Mouse (Mus musculus): ENCODE measurements around the gene Gm10778. TPM values are rescaled to one million over a fixed set of nuclear protein-coding genes. Genes with fewer than 3 reads are reported as not detected.
"Not testable (repeated sequence)": the region's sequence is repeated elsewhere in the genome, so short reads cannot be mapped to it uniquely, and the experiment has no call there.

Gene Gm10778
- polyA plus RNA-seq, 1 experiment from 2014 or later, result 6.7 TPM

- Histone ChIP-seq H3K4me2 (ENCODE audit: low read depth) (no peak overlapping the region), H3K27me3 (ENCODE audit: control insufficient read depth, insufficient read depth, low read length) (no peaks in the 10 kb centered on the region), H3K27ac (ENCODE audit: low read depth, low read length) (no peak overlapping the region), H3K9me3 (ENCODE audit: control insufficient read depth, low read length) (no peaks in the 10 kb centered on the region), H3K9ac (ENCODE audit: low read length) (no peak overlapping the region), H3K4me1 (ENCODE audit: control insufficient read depth, insufficient read depth, low read length) (peaks cover 9% of the 10 kb centered on the region; the same call in 1 of the 2 replicates), H3K4me3 (ENCODE audit: low read depth, low read length) (no peak overlapping the region), H3K36me3 (ENCODE audit: control insufficient read depth, insufficient read depth, low read length) (no peaks in the 10 kb centered on the region)
- ATAC-seq (ENCODE audit: insufficient read depth, low FRiP score, low TSS enrichment) (no peak), DNase-seq (ENCODE audit: low spot score) (no peak)
- WGBS, result 82% methylated on average over 7 of the region's 7 CpGs
These were observed 2.8 kb upstream of the Gm10778 start for GRCm38 (mm10) chr10:81646015-81646555.

- Histone ChIP-seq H3K4me2 (ENCODE audit: low read depth) (no peak overlapping the region), H3K4me3 (ENCODE audit: low read depth, low read length) (no peak overlapping the region), H3K4me1 (ENCODE audit: control insufficient read depth, insufficient read depth, low read length) (no peaks in the 10 kb centered on the region), H3K27me3 (ENCODE audit: control insufficient read depth, insufficient read depth, low read length) (no peaks in the 10 kb centered on the region), H3K27ac (ENCODE audit: low read depth, low read length) (no peak overlapping the region), H3K36me3 (ENCODE audit: control insufficient read depth, insufficient read depth, low read length) (peaks cover 6% of the 10 kb centered on the region; the same call in 1 of the 2 replicates), H3K9ac (ENCODE audit: low read length) (no peak overlapping the region), H3K9me3 (ENCODE audit: control insufficient read depth, low read length) (peaks cover 19% of the 10 kb centered on the region)
- WGBS, result 96% methylated on average over 10 of the region's 10 CpGs
- ATAC-seq (ENCODE audit: insufficient read depth, low FRiP score, low TSS enrichment) (no peak), DNase-seq (ENCODE audit: low spot score) (no peak)
These were observed 6.3 kb downstream of the Gm10778 start for GRCm38 (mm10) chr10:81655178-81655577.

DNA sequence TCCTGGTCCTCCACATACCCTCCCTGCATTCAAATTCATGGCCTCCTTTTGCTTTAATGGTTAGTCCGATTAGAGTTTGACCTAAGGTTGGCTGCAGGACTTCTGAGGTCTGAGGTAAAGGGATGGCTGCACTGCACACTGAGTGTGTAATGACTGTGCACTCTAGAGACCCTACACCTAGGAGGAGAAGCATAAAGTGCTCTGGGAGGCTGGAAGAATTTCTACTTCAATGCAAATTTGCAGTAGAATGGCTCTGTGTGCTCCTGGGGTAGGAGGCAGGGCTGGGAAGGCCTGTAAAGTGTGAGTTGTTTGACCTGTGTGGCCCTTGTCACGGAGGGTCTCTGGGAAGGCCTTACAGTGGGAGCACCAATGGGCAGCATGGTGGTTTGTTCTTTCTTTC, 7.3 kb downstream of the Gm10778 start:
- peaks cover 19% of the 10 kb centered on the region for H3K9me3 ChIP-seq (ENCODE audit: control insufficient read depth, low read length)

DNA sequence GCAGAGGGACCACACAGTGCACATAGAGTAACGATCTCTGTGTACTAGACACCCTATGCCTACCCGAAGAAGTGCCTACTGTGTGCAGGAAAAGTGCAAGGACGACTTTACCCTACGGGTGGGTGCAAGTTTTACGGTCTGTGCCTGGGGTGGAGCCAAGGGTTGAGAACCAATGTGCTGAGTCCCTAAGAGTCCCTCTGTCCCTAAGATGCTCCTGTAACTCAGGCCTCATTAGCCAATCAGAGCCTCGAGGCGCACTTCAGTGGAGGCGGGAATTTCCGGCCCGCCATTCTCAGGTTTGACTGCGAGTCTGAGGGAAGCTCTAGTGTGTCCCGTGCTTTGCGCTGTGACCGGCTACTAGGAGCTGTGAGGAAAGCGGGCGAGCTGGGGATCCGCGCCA, 38.3 kb downstream of the Gm10778 start:
- not testable (repeated sequence) for H3K36me3 ChIP-seq (ENCODE audit: control insufficient read depth, insufficient read depth, low read length); H3K27me3 ChIP-seq (ENCODE audit: control insufficient read depth, insufficient read depth, low read length); H3K4me3 ChIP-seq (ENCODE audit: low read depth, low read length); H3K4me2 ChIP-seq (ENCODE audit: low read depth); H3K9ac ChIP-seq (ENCODE audit: low read length); DNase-seq (ENCODE audit: low spot score); H3K27ac ChIP-seq (ENCODE audit: low read depth, low read length); H3K9me3 ChIP-seq (ENCODE audit: control insufficient read depth, low read length); ATAC-seq (ENCODE audit: insufficient read depth, low FRiP score, low TSS enrichment); H3K4me1 ChIP-seq (ENCODE audit: control insufficient read depth, insufficient read depth, low read length)
- WGBS, result no CpG with 5 or more reads among the region's 18 CpGs

More for the DNA sequence above, 7.3 kb downstream of the Gm10778 start:
- WGBS, result 93% methylated on average over 2 of the region's 2 CpGs
- ATAC-seq (ENCODE audit: insufficient read depth, low FRiP score, low TSS enrichment) (no peak), DNase-seq (ENCODE audit: low spot score) (no peak)
- no peaks in the 10 kb centered on the region for H3K4me1 ChIP-seq (ENCODE audit: control insufficient read depth, insufficient read depth, low read length)
- H3K27ac ChIP-seq (ENCODE audit: low read depth, low read length), result no peak overlapping the region
- H3K9ac ChIP-seq (ENCODE audit: low read length), result no peak overlapping the region
- no peak overlapping the region for H3K4me3 ChIP-seq (ENCODE audit: low read depth, low read length)
- H3K27me3 ChIP-seq (ENCODE audit: control insufficient read depth, insufficient read depth, low read length), result no peaks in the 10 kb centered on the region
- no peak overlapping the region for H3K4me2 ChIP-seq (ENCODE audit: low read depth)
- peaks cover 6% of the 10 kb centered on the region; the same call in 1 of the 2 replicates for H3K36me3 ChIP-seq (ENCODE audit: control insufficient read depth, insufficient read depth, low read length)

GRCm38 (mm10) chr10:81704531-81705301, 55.9 kb downstream of the Gm10778 start, which contains the start of gene Zfp433:
Zfp433 (plus strand) TSS chr10:81704825.
- H3K27ac ChIP-seq (ENCODE audit: low read depth, low read length); H3K4me2 ChIP-seq (ENCODE audit: low read depth); H3K4me1 ChIP-seq (ENCODE audit: control insufficient read depth, insufficient read depth, low read length); H3K36me3 ChIP-seq (ENCODE audit: control insufficient read depth, insufficient read depth, low read length); H3K4me3 ChIP-seq (ENCODE audit: low read depth, low read length); H3K9ac ChIP-seq (ENCODE audit: low read length); DNase-seq (ENCODE audit: low spot score); H3K27me3 ChIP-seq (ENCODE audit: control insufficient read depth, insufficient read depth, low read length); H3K9me3 ChIP-seq (ENCODE audit: control insufficient read depth, low read length): not testable (repeated sequence)
- peak; percentile 100 for ATAC-seq (ENCODE audit: insufficient read depth, low FRiP score, low TSS enrichment)
- WGBS, result no CpG with 5 or more reads among the region's 46 CpGs

Other genes starting within 250 kb of the Gm10778 start
- 16.8 TPM in 2 replicates for gene Nfic, start 193.4 kb upstream of the Gm10778 start, polyA plus RNA-seq (2014; fragmentation: Nextera tagmentation; extraction: Ambion mirVana)
- gene Celf5, start 166.3 kb upstream of the Gm10778 start, polyA plus RNA-seq (2014; fragmentation: Nextera tagmentation; extraction: Ambion mirVana), result 10.6 and 11.1 TPM in 2 replicates
- gene Ncln, start 152.7 kb upstream of the Gm10778 start, polyA plus RNA-seq (2014; fragmentation: Nextera tagmentation; extraction: Ambion mirVana), result 66.2 and 74.2 TPM in 2 replicates
- 0.45 and 0.58 TPM in 2 replicates for gene S1pr4, start 148.9 kb upstream of the Gm10778 start, polyA plus RNA-seq (2014; fragmentation: Nextera tagmentation; extraction: Ambion mirVana)
- gene Gna15, start 124.8 kb upstream of the Gm10778 start, polyA plus RNA-seq (2014; fragmentation: Nextera tagmentation; extraction: Ambion mirVana), result 0.41 TPM in 2 replicates
- 74.6 and 78.8 TPM in 2 replicates for gene Gna11, start 103.9 kb upstream of the Gm10778 start, polyA plus RNA-seq (2014; fragmentation: Nextera tagmentation; extraction: Ambion mirVana)
- gene Aes, start 89.6 kb upstream of the Gm10778 start, polyA plus RNA-seq (2014; fragmentation: Nextera tagmentation; extraction: Ambion mirVana), result 266 and 278 TPM in 2 replicates
- 7.0 and 7.3 TPM in 2 replicates for gene Tle2, start 74.5 kb upstream of the Gm10778 start, polyA plus RNA-seq (2014; fragmentation: Nextera tagmentation; extraction: Ambion mirVana)
- gene Tle6, start 48.0 kb upstream of the Gm10778 start, polyA plus RNA-seq (2014; fragmentation: Nextera tagmentation; extraction: Ambion mirVana), result 6.4 and 7.0 TPM in 2 replicates
- gene BC025920, start 42.8 kb upstream of the Gm10778 start, polyA plus RNA-seq (2014; fragmentation: Nextera tagmentation; extraction: Ambion mirVana), result 0.43 and 0.80 TPM in 2 replicates
- gene Sirt6, start 21.3 kb upstream of the Gm10778 start, polyA plus RNA-seq (2014; fragmentation: Nextera tagmentation; extraction: Ambion mirVana), result 45.7 and 46.6 TPM in 2 replicates
- 4.0 and 4.6 TPM in 2 replicates for gene Ankrd24, start 20.5 kb upstream of the Gm10778 start, polyA plus RNA-seq (2014; fragmentation: Nextera tagmentation; extraction: Ambion mirVana)
- gene Zfp433, start 55.8 kb downstream of the Gm10778 start, polyA plus RNA-seq (2014; fragmentation: Nextera tagmentation; extraction: Ambion mirVana), result 17.9 and 18.3 TPM in 2 replicates
- 16.3 and 18.0 TPM in 2 replicates for gene Gm3055, start 122.1 kb downstream of the Gm10778 start, polyA plus RNA-seq (2014; fragmentation: Nextera tagmentation; extraction: Ambion mirVana)
- 4.2 and 4.5 TPM in 2 replicates for gene Gm4767, start 163.1 kb downstream of the Gm10778 start, polyA plus RNA-seq (2014; fragmentation: Nextera tagmentation; extraction: Ambion mirVana)
- gene Gm32687, start 214.9 kb downstream of the Gm10778 start, polyA plus RNA-seq (2014; fragmentation: Nextera tagmentation; extraction: Ambion mirVana), result 12.7 and 16.4 TPM in 2 replicates